ENCODE assay signal across 8 mouse cellular contexts in genomic region chr3:141862816-141863461, GRCm38 (mm10).
DNase-seq lines count a peak whose midpoint lies in the region; ATAC-seq and TF ChIP-seq lines count a peak whose summit lies in the region.

No protein-coding gene starts in this region.

- DNase-seq in MN1 (ENCODE audit: low spot score): peak; percentile 70
- DNase-seq in embryonic facial prominence, embryonic 14.5 days (ENCODE audit: low spot score): peak; percentile 81
- peak; percentile 55 for DNase-seq in heart, postnatal 4 days
- DNase-seq in layer of hippocampus, adult 18-20 months (ENCODE audit: low spot score in 2 of 2): peak; percentile 35 to 61
- DNase-seq in lung, postnatal 14 days: peak; percentile 31
- peak; percentile 28 for DNase-seq in retina, postnatal 7 days (ENCODE audit: low read depth, low spot score)

- H3K4me3 ChIP-seq in bone marrow macrophage, adult 2 months (ENCODE audit: insufficient read depth, low read length): no peak overlapping the region
- H3K4me3 ChIP-seq in embryonic facial prominence, embryonic 14.5 days (ENCODE audit: low read depth, low read length): no peak overlapping the region

- TF ChIP-seq POLR2A in bone marrow macrophage, adult 2 months (IDR thresholded peaks at IDR 0.05; ENCODE audit: borderline replicate concordance, low read depth, low read length): no peak

- H3K27ac ChIP-seq in bone marrow macrophage, adult 2 months (ENCODE audit: insufficient read depth, low read depth, low read length): no peak overlapping the region
- no peak overlapping the region for H3K27ac ChIP-seq in embryonic facial prominence, embryonic 14.5 days (replicated peaks; ENCODE audit: low read depth, low read length)

- peak overlapping the region; percentile 35 for H3K4me2 ChIP-seq in embryonic facial prominence, embryonic 14.5 days (ENCODE audit: low read depth, low read length)

- H3K27me3 ChIP-seq in embryonic facial prominence, embryonic 14.5 days (replicated peaks; ENCODE audit: control insufficient read depth, insufficient read depth, low read length): no peaks in the 10 kb centered on the region

- H3K9ac ChIP-seq in embryonic facial prominence, embryonic 14.5 days (ENCODE audit: low read depth, low read length): no peak overlapping the region

- no peaks in the 10 kb centered on the region for H3K4me1 ChIP-seq in bone marrow macrophage, adult 2 months (ENCODE audit: control insufficient read depth, insufficient read depth, low read length)
- no peaks in the 10 kb centered on the region for H3K4me1 ChIP-seq in embryonic facial prominence, embryonic 14.5 days (ENCODE audit: control insufficient read depth, insufficient read depth, low read length)

- H3K36me3 ChIP-seq in embryonic facial prominence, embryonic 14.5 days (ENCODE audit: control insufficient read depth, insufficient read depth, low read length): no peaks in the 10 kb centered on the region

- peak; percentile 47 for TF ChIP-seq CTCF in bone marrow macrophage, adult 2 months (IDR thresholded peaks at IDR 0.05; ENCODE audit: low read depth, low read length)

- ATAC-seq in embryonic facial prominence, embryonic 14.5 days (ENCODE audit: low read depth): peak; percentile 86
- ATAC-seq in erythroblast, adult 5-6 weeks (replicated peaks; ENCODE audit: low FRiP score, poor library complexity, severe bottlenecking): no peak

- no peaks in the 10 kb centered on the region for H3K9me3 ChIP-seq in embryonic facial prominence, embryonic 14.5 days (ENCODE audit: control insufficient read depth, low read length)

- WGBS in embryonic facial prominence, embryonic 14.5 days: 21% methylated on average over 13 of the region's 13 CpGs

Comparison
In these comparisons a context has a peak if more than half of its experiments do, and no peak if none do; other contexts are left out.
1. DNase-seq: peak in every context shown above with its lines; median percentile 81 in embryonic facial prominence, embryonic 14.5 days; 70 in MN1; 55 in heart, postnatal 4 days; 48 in layer of hippocampus, adult 18-20 months; 31 in lung, postnatal 14 days; 28 in retina, postnatal 7 days.